Mouse (Mus musculus): ENCODE results near the gene A730015C16Rik. TPM values are rescaled to one million over a fixed set of nuclear protein-coding genes. Genes with fewer than 3 reads are reported as not detected.

Gene A730015C16Rik
- polyA plus RNA-seq, 1 experiment from 2014 or later = 2.4 TPM

- H3K9ac ChIP-seq (replicated peaks) = no peak overlapping the region
- peaks cover 70% of the 10 kb centered on the region for H3K36me3 ChIP-seq
- H3K4me2 ChIP-seq (replicated peaks) = no peak overlapping the region
- no peak overlapping the region for H3K4me3 ChIP-seq
- no peak for ATAC-seq (ENCODE audit: low FRiP score, low read depth)
- WGBS = 100% methylated on average over 1 of the region's 1 CpGs
- H3K27ac ChIP-seq (replicated peaks) = no peak overlapping the region
- H3K9me3 ChIP-seq = no peaks in the 10 kb centered on the region
- peaks cover 2% of the 10 kb centered on the region; the same call in 1 of the 2 replicates for H3K4me1 ChIP-seq
- H3K27me3 ChIP-seq = no peaks in the 10 kb centered on the region
Measured at GRCm38 (mm10) chr4:108826096-108826495, 22.3 kb downstream of the A730015C16Rik start.

GRCm38 (mm10) chr4:108825677-108826076 is 22.7 kb downstream of the A730015C16Rik start:
- 97% methylated on average over 3 of the region's 3 CpGs for WGBS
- no peak for ATAC-seq (ENCODE audit: low FRiP score, low read depth)
- no peaks in the 10 kb centered on the region for H3K4me1 ChIP-seq
- H3K27me3 ChIP-seq = no peaks in the 10 kb centered on the region
- H3K9me3 ChIP-seq = no peaks in the 10 kb centered on the region
- peaks cover 74% of the 10 kb centered on the region for H3K36me3 ChIP-seq
- no peak overlapping the region for H3K9ac ChIP-seq (replicated peaks)
- no peak overlapping the region for H3K4me3 ChIP-seq
- no peak overlapping the region for H3K27ac ChIP-seq (replicated peaks)
- no peak overlapping the region for H3K4me2 ChIP-seq (replicated peaks)

GRCm38 (mm10) chr4:108811550-108811949 is 36.9 kb downstream of the A730015C16Rik start:
- 60% methylated on average over 6 of the region's 6 CpGs for WGBS

GRCm38 (mm10) chr4:108811142-108811541 is 37.3 kb downstream of the A730015C16Rik start:
- H3K4me3 ChIP-seq = no peak overlapping the region
- 59% methylated on average over 4 of the region's 4 CpGs for WGBS
- peaks cover 13% of the 10 kb centered on the region; the same call in 1 of the 2 replicates for H3K36me3 ChIP-seq

More at GRCm38 (mm10) chr4:108811550-108811949, 36.9 kb downstream of the A730015C16Rik start:
- H3K36me3 ChIP-seq = peaks cover 13% of the 10 kb centered on the region; the same call in 1 of the 2 replicates
- H3K27ac ChIP-seq (replicated peaks) = no peak overlapping the region
- no peak overlapping the region for H3K4me2 ChIP-seq (replicated peaks)
- no peak overlapping the region for H3K4me3 ChIP-seq
- no peaks in the 10 kb centered on the region for H3K9me3 ChIP-seq
- H3K9ac ChIP-seq (replicated peaks) = no peak overlapping the region
- ATAC-seq (ENCODE audit: low FRiP score, low read depth) = no peak
- H3K4me1 ChIP-seq = no peaks in the 10 kb centered on the region
- no peaks in the 10 kb centered on the region for H3K27me3 ChIP-seq

GRCm38 (mm10) chr4:108803535-108803934 is 44.9 kb downstream of the A730015C16Rik start:
- Histone ChIP-seq H3K27ac (replicated peaks) (no peak overlapping the region), H3K4me1 (no peaks in the 10 kb centered on the region), H3K27me3 (no peaks in the 10 kb centered on the region), H3K9me3 (no peaks in the 10 kb centered on the region), H3K9ac (replicated peaks) (no peak overlapping the region), H3K36me3 (no peaks in the 10 kb centered on the region), H3K4me2 (replicated peaks) (no peak overlapping the region), H3K4me3 (no peak overlapping the region)
- 89% methylated on average over 2 of the region's 2 CpGs for WGBS
- no peak for ATAC-seq (ENCODE audit: low FRiP score, low read depth)

More at GRCm38 (mm10) chr4:108811142-108811541, 37.3 kb downstream of the A730015C16Rik start:
- no peak overlapping the region for H3K4me2 ChIP-seq (replicated peaks)
- no peaks in the 10 kb centered on the region for H3K27me3 ChIP-seq
- H3K27ac ChIP-seq (replicated peaks) = no peak overlapping the region
- no peaks in the 10 kb centered on the region for H3K9me3 ChIP-seq
- no peak overlapping the region for H3K9ac ChIP-seq (replicated peaks)
- no peak for ATAC-seq (ENCODE audit: low FRiP score, low read depth)
- no peaks in the 10 kb centered on the region for H3K4me1 ChIP-seq

GRCm38 (mm10) chr4:108798083-108798830 is 50.2 kb downstream of the A730015C16Rik start:
- no peaks in the 10 kb centered on the region for H3K27me3 ChIP-seq
- no peak overlapping the region for H3K4me3 ChIP-seq
- H3K36me3 ChIP-seq = no peaks in the 10 kb centered on the region
- H3K4me1 ChIP-seq = no peaks in the 10 kb centered on the region
- no peaks in the 10 kb centered on the region for H3K9me3 ChIP-seq
- H3K4me2 ChIP-seq (replicated peaks) = no peak overlapping the region
- no peak overlapping the region for H3K27ac ChIP-seq (replicated peaks)
- H3K9ac ChIP-seq (replicated peaks) = no peak overlapping the region
- ATAC-seq (ENCODE audit: low FRiP score, low read depth) = no peak
- 64% methylated on average over 2 of the region's 2 CpGs for WGBS

Other genes starting within 250 kb of the A730015C16Rik start
- 23.9 and 26.4 TPM in 2 replicates for gene Cc2d1b, start 228.7 kb downstream of the A730015C16Rik start, polyA plus RNA-seq (2016; fragmentation: Nextera tagmentation; extraction: Ambion mirVana)
- 1.5 and 1.7 TPM in 2 replicates for gene 3110021N24Rik, start 129.0 kb downstream of the A730015C16Rik start, polyA plus RNA-seq (2016; fragmentation: Nextera tagmentation; extraction: Ambion mirVana)
- gene Zfyve9, start 67.8 kb downstream of the A730015C16Rik start, polyA plus RNA-seq (2016; fragmentation: Nextera tagmentation; extraction: Ambion mirVana) = 5.4 and 5.7 TPM in 2 replicates
- 238 and 256 TPM in 2 replicates for gene Btf3l4, start 15.0 kb downstream of the A730015C16Rik start, polyA plus RNA-seq (2016; fragmentation: Nextera tagmentation; extraction: Ambion mirVana)
- gene Txndc12, start 14.0 kb downstream of the A730015C16Rik start, polyA plus RNA-seq (2016; fragmentation: Nextera tagmentation; extraction: Ambion mirVana) = 99.0 and 105 TPM in 2 replicates
- gene Kti12, start 834 bp downstream of the A730015C16Rik start, polyA plus RNA-seq (2016; fragmentation: Nextera tagmentation; extraction: Ambion mirVana) = 36.6 and 44.3 TPM in 2 replicates
- gene Rab3b, start 30.4 kb upstream of the A730015C16Rik start, polyA plus RNA-seq (2016; fragmentation: Nextera tagmentation; extraction: Ambion mirVana) = 29.5 and 32.0 TPM in 2 replicates
- 107 and 112 TPM in 2 replicates for gene Nrd1, start 152.0 kb upstream of the A730015C16Rik start, polyA plus RNA-seq (2016; fragmentation: Nextera tagmentation; extraction: Ambion mirVana)